Mouse (Mus musculus): ENCODE data around the gene Rtkn. TPM values are rescaled to one million over a fixed set of nuclear protein-coding genes. Genes with fewer than 3 reads are reported as not detected.

Rtkn gene
- total RNA-seq (2021) = 10 to 100 TPM; 73.5 to 75.8 TPM
- long read RNA-seq, partial matches to known transcripts = 9 of 79 reads
- long read RNA-seq, other reads (novel, unspliced or antisense) = 61 of 79 reads

DNA sequence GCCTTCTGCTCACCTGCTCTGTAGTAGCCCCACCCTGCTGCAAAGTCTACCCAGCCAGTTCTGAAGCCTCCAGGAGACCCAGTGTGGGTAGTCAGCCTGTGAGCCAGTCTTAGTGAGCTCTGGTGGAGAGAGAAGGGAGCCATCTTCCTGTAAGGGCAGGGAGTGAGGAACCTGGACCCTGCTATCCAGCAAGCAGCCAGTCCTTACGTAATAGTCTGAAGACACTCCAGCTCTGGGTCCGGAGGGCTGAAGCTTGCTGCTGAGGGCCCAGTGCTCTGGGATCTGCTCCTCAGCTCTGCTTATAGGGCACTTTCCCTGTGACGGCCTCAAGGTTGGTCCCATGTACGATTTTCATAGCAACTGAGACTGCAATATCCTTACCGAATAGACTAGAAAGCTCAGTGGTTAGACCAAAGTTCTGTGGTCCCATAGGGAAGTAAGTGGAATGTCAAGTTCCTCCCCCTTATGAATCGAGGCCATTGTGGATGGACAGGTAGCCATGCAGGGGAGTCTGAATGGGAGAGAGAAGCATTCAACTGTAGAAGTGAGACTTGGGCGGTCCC, at the start of gene Rtkn:
Gene Rtkn (plus strand): TSS at position 513 of the 563 bp plus-strand sequence.
- no peak for DNase-seq (ENCODE audit: low spot score in 2 of 2)

DNA sequence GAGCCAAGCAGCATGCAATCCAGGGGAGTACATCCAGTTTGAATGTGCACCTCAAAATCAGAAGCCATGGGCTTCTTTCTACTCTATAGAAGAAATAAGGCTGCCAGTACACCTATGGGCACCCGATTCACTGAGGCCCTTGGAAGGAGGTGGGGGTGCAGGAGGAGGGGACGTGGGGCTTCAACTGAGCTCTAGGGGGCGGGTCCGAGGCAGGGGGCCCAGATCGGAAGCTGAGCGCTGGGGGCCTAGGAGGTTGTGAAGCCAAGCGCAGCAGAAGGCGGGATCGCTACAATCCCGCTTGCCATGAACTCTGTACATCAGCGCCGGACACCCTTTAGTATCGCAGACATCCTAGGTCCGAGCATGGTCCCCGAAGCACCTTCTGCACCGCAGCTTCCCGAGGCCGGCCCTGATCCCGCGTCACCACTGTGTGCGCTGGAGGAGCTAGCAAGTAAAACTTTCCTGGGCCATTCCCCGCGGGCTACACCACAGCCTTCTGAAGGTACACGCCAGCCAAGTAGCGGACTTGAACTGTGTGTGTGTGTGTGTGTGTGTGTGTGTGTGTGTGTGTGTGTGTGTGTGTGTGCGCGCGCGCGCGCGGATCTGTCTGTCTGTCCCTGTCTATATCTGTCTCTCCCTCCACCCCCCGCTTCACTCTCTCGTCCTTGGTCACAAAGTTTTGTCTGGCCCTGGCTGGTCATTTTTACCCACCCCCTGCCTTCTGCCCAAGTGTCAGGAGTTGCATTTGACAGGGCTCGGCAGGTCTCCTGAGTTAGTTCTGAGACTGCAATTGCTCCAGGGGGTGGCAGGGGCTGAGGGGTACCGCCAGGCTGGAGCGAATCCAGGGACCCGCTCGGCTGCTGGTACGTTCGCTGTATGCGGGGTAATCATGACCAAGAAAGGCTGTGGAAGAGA, 48.9 kb upstream of the Rtkn start, which contains the start of gene Lbx2:
Gene Lbx2 (plus strand): TSS at position 247 of the 915 bp plus-strand sequence.
- no peak for DNase-seq (ENCODE audit: low spot score in 2 of 2)

DNA sequence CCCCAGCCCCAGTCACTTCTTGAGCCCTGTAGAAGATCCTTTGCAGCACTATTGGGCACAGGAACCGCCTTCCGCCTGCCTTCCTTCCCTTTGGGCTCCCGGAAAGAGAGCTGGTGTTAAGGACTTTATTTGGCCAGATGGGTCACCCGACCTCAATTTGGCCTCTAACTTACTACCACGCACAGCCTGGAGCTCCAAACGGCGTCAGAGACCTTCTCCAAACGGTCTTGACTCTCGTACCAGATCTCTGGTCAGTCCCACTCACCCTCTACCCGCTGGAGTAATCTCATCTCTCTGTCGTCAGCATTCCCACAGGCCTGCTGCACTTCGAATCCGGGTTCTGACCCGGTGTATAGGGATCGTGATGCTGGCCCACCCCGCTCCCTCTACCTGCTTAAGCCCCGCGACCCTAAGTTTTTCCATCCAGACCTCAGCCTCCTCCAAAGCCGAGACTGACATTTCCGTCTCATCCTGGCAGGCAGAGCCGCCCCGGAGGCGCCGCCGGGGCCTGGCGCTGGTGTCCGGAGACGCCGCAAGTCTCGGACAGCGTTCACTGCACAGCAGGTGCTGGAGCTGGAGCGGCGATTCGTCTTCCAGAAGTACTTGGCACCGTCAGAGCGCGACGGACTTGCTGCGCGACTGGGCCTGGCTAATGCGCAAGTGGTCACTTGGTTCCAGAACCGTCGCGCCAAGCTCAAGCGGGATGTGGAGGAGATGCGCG, 47.9 kb upstream of the Rtkn start:
- DNase-seq (ENCODE audit: low spot score in 2 of 2) = no peak

DNA sequence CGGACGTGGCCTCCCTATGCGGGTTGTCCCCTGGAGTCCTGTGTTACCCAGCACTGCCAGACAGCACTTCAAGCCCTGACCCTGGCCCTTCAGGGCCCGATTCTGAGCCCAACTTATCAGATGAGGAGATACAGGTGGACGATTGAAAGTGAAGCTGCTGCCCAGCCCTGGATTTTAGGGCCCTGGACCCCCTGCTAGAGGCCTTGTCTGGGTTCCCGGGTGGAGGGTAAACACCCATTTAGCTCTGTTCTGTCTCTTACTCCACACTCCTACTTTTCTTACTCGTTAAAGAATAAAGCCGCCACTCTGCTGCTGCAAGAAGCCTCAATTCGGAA, 47.4 kb upstream of the Rtkn start:
- DNase-seq (ENCODE audit: low spot score in 2 of 2) = no peak

DNA sequence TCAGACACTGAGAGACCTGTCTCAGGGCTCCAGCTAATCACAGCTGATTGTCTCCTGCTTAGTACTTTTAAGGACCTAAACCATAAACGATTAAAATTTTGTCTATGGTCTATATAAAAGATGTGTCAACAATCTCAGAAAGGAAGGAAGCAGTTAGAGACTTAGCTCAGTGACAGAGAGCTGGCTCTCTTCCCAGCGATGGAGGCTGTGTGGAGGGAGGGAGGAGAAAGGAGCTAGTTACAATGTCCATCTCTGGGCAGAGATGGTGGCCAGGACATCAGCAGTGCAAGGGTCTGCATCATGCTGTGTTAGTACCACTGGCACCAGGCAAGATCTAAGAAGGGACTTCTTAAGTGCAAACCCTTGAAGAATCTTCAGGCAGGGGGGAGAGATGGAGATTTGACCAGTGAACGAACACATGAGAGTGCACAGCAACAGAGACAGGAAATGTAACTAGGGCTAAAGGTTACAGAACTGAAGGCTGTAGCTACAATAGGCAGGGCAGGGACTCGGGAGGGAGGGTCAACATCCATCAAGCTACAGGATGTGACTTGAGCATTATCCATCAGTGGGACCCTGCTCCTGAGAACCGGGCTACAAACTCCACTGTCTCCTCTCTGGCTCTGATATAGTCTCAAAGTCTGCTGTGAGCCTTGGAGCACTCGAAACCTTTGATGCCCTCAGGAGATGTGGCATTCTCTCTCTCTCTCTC, 42.7 kb upstream of the Rtkn start:
- DNase-seq (ENCODE audit: low spot score in 2 of 2) = no peak

DNA sequence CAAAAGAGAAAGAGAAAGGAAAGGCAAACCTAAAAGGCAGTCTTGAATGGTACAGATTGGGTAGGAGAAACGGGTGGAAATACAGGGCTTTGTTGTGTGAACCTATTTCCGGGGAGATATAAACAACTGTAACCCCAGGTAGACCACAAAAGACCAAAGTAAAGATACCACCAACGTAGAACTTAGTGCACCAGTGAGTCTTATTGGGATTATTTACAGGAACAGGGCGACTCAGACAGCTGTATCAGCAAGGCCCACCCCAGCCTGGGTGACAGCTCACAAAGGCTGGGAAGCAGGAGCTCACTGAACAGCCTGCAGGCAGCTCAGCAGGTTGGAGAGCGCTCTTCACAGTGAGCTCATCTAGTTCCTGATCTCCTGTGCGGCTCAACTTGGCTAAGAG, 39.3 kb upstream of the Rtkn start:
- no peak for DNase-seq (ENCODE audit: low spot score in 2 of 2)

DNA sequence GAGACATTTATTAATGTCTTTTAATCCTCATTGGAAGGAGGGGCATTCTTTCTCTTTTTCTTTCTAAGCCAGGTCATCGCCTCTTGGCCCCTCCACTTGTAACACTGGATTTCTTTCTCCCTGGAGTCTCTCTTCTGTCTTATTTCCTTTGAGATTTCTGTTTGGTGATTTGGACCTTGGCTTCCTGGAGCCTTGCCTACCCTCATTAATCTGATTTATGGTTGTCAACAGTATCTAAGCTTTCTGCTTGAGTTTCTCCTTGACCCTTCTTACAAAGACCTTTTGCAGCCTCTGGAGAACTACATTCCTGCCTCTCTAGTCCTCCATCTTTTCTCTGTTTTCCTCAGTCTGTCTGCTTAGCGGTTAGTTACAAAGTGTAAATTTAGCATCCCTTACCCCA, 36.9 kb upstream of the Rtkn start:
- no peak for DNase-seq (ENCODE audit: low spot score in 2 of 2)

DNA sequence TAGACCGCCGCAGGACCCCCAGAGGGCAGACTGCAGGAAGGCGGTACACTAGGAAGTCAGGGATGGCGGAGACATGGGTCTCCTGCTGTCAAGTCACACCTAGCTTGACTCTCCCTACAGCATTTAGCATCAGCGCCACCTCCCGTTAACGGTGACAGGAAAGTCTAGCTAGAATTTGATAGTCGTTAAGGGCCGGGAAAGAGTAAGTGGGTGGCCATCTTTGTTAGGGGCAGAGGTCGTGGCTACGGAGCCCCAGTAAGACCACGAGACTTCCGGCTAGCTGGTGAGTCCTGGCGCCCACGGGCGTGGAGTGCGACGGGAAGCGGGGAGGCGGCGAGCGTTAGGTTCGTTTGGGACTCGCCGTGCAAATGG, 34.0 kb upstream of the Rtkn start, which contains the start of the genes Ccdc142 and Gm42688:
Gene Ccdc142 (plus strand): TSS at position 286 of the 372 bp plus-strand sequence.
Gene Gm42688 (plus strand): TSS at position 302 of the 372 bp plus-strand sequence.
- DNase-seq (ENCODE audit: low spot score in 2 of 2) = peak; percentile 87 to 95

DNA sequence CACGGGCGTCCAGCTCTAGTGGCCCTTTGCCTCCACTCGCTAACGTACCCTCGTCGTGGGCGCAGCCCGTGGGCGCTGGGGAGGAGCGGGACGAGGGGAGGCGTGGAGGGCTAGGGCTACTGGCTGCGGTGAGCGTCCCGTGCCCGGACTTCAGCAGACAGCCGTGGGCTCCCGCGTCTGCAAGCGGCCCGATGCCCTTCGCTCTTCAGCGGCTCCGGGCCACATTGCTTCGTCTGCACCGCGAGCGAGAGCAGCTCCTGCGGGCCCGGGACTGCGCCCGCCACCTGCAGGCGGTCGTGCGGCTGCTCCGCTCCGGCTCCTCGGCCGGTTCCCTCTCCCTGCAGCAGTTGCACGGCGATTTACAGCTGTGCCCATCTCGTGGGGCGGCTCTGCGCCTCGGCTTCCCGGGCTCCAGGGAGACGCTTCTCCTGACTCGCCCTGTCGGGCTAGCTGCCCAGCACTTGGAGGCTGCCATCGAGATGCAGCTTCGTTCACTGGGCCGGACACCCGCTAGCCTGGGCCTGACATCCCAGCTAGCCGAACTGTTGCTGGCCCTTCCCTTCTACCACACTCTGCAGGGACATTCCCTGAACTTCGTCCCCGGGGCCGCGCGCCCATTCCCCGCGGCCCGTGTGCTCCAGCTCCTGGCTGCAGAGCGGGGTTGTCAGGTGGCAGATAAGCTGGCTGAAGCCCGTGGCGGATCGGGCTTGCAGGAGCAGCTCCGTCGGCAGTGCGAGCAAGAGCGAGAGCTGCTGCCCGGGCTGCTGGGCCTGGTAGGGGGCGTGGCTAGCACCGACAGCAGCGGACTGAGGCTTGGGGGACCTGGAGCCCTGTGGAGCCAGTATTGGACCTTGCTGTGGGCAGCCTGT, 33.3 kb upstream of the Rtkn start:
- peak in 1 of 2 experiments; percentile 68 for DNase-seq (ENCODE audit: low spot score in 2 of 2)

DNA sequence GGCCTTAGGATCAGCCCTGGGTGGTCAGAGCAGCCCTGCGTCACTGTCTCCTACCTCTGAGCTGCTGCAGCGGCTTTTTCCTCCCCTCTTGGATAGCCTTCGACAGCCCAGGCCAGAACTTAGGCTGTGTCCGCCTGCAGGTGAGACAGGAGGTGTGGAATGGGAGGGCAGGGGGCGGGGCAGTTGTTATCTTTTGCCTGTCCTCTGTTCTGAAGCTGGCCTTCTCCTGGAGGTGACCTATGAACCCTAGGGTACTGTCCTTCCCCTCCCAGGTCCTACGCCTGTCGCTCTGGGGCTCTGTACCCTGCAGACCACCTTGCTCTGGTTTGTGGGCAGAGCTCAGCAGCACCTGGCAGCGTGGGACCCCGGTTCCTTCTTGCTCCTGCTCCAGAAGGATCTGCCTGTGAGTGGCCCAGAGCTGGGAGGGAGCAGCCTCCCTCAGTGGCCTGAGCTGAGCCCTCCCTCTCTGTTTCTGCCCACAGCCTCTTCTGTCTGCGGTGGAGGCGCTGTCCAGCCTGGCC, 32.1 kb upstream of the Rtkn start:
- DNase-seq (ENCODE audit: low spot score in 2 of 2) = no peak

DNA sequence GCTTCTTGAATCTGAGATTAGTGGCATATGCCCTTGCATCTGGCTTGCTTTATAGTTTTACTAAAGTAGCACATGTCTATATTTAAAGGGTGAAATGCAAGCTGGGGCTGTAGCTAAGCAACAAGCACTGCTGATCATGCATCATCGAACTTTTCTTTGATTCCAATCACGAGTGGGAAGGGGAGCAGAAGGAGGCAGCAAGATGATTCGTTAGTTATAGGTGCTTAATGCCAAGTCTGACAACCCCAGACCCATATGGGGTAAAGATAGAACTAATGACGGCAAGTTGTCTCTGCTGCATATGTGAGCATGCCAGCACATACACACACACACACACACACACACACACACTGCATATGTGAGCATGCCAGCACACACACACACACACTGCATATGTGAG, 31.1 kb upstream of the Rtkn start:
- DNase-seq (ENCODE audit: low spot score in 2 of 2) = peak; percentile 62 to 76

DNA sequence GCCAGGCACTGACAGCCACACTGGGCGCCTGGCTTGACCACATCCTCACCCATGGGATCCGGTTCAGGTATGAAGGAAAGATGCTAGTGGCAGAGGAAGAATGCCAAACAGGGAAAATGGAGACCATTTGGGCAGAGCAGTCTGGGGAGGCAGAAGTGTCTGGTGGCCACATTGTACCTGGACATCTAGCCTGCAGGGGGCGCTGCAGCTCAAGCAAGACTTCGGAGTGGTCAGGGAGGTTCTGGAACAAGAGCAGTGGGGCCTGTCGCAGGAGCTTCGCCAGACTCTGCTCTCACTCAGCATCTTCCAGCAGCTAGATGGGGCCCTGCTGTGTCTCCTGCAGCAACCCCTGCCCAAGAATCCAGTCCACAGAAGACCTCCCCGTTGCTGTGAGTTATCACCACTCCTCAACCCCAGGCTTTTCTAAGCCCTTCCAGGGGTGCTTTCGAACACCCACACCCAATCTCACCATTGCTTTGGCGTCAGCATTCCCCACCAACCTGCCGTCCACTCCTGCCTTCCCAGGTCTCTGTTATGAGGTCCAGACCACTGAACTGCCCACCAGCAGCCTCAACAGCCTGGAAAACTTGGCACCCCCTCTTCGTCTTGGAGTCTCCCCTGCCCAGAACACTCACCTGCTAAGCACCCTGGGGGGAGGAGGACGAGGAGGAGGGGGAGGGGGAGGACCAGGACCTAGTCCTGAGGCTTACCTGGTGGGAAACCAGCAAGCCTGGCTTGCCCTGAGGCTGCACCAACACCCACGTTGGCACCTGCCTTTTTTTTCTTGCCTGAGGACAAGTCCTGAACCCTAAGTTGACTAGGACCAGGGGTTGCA, 27.5 kb upstream of the Rtkn start:
- peak in 1 of 2 experiments; percentile 63 for DNase-seq (ENCODE audit: low spot score in 2 of 2)

DNA sequence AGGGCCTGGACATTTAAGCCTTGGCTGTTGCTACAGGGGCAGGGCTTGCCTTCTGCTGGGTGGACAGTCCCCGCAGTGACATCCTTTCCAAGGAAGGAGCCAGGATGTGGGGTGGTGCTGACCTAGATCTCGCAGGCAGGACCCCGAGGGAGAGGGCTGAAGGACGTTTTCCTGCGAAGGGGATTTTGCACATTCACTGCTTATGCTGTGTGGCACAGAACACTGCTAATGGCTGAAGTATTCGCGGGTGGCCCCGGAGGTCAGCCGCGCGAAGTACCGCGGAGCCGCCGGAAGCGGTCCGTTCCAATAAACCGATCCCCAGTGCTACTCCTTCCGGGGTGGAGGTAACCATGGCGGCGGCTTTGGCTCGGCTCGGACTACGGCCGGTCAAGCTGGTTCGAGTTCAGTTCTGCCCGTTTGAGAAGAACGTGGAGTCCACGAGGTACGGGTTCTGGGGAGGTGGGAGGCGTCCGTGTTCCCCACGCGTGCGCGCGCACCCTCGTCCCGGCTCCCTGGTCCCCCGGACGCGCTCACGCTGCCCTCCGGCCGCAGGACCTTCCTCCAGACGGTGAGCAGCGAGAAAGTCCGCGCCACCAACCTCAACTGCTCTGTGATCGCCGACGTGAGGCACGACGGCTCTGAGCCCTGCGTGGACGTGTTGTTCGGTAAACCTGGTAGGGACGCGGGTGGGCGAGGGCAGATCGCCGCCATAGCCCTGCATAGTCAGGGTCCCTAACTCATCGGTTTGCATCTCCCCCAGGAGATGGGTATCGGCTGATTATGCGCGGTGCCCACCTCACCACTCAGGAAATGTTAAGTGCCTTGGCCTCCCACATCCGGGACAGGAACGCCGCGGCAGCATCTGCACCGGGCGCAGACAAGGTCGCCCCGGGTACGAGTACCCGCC, 26.2 kb upstream of the Rtkn start, which contains the start of gene Mrpl53:
Gene Mrpl53 (plus strand): TSS at position 279 of the 907 bp plus-strand sequence.
- peak; percentile 68 to 79 for DNase-seq (ENCODE audit: low spot score in 2 of 2)

DNA sequence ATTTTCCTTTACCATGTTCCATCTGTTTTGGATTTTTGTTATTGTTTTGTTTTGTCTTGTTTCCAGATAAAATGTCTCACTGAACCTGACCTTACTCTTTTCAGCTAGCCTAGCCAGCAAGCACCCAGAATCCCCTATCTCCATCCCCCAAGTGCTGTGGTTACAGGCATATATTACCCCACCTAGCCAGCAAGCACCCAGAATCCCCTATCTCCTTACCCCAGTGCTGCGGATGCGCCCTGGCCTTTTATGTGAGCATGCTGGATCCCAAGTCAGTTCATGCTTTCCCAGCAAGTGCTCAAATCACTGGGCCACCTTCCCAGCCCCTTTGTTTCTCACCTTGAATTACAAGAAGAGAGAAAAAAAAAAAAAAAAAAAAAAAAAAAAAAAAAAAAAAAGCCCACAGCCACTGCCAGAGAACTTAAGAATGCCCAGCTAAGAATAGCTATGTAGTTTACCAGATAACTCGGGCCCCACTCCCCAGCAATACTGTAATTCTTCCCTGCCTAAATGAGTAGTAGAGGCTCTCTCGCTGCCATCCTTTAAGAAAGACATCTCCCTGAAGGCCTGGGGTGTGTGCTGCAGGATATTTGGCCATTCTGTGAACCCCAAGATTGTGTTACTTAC, 23.6 kb upstream of the Rtkn start:
- DNase-seq (ENCODE audit: low spot score in 2 of 2) = no peak

DNA sequence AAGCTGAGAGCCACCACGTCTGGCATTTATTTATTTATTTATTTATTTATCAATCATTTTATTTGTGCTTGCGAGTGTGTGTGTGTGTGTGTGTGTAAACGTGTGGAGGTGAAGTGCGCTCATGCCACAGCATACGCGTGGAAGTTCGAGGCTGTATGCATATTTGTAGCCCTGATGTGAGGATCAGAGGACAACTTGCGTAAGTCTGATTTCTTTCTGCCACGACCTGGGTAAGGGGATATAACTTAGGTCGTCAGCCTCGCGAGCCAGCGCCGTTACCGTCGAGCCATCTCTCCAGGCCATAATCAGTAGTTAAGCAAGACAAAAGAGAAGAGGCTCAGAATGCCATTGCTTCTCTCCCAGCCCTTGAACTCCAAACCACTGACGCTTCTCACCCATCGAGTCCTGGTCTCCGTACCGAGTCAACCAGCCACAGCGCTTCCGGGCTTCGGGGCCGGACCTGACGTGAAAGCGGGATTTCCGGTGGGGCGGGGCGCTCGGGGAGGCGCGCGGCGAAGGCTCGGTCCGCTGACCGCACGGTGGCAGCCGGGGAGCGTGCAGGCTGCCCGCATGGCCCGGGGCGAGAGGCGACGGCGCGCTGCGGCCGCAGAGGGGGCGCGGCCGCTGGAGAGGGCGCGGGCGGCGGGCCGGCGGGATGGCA, 20.1 kb upstream of the Rtkn start, which contains the start of gene Mogs:
Gene Mogs (plus strand): TSS at position 486 of the 661 bp plus-strand sequence.
- peak; percentile 88 to 93 for DNase-seq (ENCODE audit: low spot score in 2 of 2)

DNA sequence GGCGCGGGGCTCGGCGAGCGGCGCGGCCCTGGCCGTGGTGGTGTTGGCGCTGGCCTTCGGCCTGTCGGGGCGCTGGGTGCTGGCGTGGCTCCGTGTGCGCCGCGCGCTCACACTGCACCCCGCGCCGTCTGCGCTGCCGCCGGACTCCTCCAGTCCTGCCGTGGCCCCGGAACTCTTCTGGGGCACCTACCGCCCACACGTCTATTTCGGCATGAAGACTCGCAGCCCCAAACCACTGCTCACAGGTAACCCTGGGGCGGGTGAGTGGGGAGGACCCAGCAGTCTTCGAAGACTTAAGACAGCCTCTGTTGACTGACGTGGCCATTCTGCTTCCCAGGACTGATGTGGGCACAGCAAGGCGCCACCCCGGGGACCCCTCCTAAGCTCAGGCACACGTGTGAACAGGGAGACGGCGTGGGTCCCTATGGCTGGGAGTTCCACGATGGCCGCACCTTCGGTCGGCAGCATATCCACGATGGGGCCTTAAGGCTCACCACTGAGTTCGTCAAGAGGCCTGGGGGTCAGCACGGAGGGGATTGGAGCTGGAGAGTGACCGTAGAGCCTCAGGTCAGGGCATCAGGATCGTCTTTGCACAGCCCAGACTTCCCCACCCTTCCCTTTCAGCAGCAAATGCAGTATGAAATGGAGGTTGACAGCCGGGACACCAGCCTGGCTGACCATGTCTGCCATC, 19.4 kb upstream of the Rtkn start:
- DNase-seq (ENCODE audit: low spot score in 2 of 2) = no peak

Measured in layer of hippocampus, adult 18-20 months (tissue).